Mouse (Mus musculus) cerebellum, postnatal 10 days (tissue): ENCODE data around the gene Lancl3.
"Not testable (repeated sequence)": the region's sequence is repeated elsewhere in the genome, so short reads cannot be mapped to it uniquely, and the experiment has no call there.

ENCODE experiments used
- DNase-seq, 2 experiments: peaks; one replicate each; pipeline ENCODE4 v3.0.0; 2021; ENCODE audit warnings: mixed read lengths in 2 of 2

Gene Lancl3

DNA sequence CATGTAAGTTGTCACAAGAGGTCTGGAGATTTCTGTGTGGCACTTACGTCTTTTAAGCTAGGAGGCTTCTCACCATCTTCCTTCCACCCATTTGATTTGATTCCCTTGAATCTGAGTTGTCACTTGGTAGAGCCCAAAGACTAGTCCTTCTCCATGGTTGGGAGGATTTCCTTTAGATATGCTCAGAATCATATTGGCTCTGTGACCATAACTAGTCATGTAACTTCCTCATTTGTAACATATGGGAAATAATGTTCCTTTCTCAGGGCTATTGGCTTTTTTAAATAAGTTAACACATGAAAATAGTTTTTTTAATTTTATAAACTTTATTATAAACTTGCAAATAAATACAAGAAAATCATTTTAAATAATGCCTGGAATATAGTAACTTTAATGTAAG lies 59.6 kb downstream of the Lancl3 start:
- no peak for DNase-seq

DNA sequence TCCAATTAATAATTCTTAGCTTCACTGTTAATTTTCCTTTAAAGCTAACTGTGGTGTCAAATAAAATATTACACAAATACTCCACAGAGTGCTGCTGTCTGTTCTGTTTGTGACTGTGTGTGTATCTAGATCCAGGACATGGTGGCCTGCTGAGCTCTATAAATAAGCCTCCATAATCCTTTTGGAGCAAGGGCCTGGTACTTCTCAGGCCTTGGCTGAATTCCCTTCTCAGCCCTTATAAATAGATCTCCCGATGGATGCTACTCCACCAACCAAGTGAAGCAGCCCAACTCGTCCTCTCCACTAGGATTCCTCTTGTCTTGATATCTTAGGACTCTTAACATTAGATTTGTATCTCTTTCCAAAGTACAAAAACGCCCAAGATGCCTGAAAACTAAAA lies 71.4 kb downstream of the Lancl3 start:
- peak; percentile 55 to 62 for DNase-seq

DNA sequence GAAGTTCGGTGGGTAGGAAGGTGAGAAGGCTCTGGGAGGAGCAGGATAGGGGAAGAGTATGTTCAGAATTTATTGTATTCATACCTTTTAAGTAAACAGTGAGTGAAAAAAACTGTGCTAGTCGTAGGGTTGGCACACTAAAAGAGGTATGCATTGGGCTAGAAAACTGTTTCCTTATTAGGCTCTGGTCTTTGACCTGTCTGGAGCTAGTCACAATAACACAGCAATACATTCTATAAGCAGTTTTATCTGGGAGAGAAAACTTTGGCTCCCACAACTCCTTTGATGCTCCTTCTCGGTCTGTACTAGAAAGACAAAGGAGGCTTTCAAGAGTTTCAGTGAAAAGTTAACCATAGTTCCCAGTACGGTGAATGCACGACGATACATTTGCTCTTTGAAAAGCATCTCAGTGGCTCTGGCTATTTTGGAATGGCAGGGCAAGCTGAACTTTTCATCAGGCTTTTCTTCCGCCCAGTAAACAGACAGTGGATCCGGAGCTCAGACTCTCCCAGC lies 72.3 kb downstream of the Lancl3 start:
- no peak for DNase-seq

DNA sequence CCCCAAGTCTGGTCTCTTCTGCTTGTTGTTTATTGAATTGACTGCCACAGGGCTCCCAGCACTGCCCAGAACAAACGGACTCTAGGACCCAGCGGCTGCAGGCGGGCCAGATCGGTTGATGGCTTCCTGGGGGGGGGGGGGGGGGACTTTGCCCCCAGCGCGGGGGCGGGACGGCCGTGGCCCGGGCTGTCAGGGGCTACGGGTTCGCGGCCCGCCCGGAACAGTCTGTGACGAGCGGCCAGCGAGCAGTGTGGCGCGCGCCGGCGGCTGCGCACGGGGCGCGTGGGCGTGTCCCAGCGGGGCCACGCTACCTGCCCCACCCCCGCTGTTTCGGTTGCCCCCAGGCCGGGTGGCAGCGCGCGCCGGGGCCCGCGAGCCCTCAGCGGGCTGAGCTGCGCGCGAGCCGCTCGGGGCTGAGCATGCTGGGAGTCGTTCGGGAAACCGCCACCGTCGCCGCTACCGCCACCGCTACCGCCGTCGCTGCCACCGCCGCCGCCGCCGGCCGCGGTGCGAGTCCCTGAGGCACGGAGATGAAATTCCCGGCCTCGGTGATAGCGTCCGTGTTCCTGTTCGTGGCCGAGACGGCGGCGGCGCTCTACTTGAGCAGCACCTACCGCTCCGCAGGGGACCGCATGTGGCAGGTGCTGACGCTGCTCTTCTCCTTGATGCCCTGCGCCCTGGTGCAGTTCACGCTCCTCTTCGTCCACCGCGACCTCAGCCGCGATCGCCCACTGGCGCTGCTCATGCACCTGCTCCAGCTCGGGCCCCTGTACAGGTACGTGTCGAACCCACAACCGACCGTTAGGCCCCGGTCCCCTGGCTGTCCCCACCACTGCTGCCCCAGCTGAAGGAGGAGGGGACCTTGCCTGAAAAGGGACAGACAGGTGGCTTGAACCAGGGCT lies 73.0 kb downstream of the Lancl3 start, which contains the start of gene Xk:
Gene Xk, plus strand, starts transcription at position 297 of the 902 bp plus-strand sequence.
- peak; percentile 68 to 75 for DNase-seq

DNA sequence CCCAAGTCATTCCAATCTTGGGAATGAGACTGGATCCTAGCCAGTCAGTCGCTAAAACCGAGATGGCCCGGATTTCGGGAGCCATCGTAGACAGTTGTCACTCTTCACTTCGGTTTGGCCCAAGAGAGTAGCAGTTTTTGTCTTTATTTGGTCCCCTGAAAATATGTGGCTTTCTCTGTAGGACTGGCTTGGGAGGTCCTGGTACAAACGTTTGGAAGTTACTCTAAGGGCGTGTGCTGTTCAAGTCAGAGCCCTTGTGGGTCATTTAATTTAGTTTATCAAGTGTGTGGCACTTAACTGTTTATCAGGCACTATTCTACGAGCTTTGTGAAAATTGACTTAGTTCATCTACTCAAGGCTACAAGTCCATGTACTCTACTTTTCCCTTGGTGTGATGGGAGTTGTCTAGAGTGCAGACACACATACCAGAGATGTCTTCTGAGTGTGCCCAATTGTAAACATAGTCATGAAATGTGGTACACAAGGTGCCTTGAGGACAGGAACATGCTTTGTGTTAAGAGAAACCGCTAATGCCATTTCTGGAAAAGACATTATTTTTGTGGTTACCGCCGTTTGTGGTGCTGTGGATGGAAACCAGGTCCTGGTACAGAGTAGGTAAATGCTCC lies 73.8 kb downstream of the Lancl3 start:
- no peak for DNase-seq

DNA sequence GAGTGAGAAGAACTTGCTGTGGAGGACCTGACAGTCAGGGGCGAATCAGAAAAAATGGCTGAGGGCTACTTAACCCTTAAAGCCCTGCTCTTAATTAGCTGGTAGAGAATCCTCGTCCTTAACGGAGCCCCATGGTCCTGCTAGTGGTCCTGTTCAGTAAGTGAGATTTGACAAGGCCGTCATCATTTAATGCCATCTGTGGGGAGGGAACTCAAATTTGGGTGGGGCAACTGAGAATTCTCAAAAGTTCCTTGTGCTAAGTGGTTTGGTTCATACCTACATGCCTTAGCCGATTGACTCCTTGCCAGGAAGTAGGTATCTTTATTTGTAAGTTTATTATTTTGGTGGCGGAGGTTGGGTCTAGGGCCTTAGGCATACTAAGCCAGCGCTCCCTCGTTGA lies 74.6 kb downstream of the Lancl3 start:
- no peak for DNase-seq

DNA sequence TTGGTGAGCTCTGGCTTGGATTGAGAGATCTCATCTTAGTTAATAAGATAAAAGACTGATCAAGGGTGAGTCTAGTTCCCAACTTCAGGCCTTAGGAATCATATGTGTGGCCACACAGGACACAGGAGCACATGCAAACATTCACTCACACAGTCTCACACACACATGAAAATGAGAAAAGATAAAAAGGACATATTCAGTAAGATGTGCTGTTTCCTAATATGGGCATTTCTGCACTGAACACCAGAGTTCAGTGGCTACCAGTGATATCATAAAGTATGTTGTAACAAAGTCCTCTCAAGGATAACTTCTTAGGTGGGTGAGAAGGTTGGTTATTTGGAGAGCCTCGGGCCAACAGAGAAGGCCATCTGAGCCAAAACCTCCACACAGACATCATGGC lies 83.8 kb downstream of the Lancl3 start, which contains the start of gene H2al1m:
Gene H2al1m, plus strand, starts transcription at position 301 of the 400 bp plus-strand sequence.
- not testable (repeated sequence) for DNase-seq

DNA sequence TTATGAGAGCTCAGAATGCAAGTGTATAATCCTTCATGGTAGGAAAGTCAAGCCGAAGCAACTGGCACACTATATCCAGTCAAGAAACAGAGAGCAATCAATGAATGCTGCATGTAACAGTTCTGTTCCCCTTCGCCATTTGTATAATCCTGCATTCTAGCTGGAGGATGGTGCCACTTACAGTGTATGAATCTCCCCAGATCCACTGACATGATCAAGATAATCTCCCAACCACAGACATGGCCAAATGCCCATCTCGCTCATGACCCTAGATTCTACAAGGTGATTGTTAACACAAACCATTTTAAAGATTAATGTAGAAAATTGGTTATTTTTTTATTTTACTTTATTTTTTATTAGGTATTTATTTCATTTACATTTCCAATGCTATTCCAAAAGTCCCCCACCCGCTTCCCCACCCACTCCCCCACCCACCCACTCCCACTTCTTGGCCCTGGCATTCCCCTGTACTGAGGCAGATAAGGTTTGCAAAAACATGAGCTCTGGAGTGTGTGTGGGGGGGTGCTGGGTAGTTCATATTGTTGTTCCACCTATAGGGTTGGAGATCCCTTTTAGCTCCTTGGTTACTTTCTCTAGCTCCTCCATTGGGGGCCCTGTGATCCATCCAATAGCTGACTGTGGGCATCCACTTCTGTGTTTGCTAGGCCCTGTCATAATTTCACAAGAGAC lies 93.6 kb downstream of the Lancl3 start:
- DNase-seq = not testable (repeated sequence)

DNA sequence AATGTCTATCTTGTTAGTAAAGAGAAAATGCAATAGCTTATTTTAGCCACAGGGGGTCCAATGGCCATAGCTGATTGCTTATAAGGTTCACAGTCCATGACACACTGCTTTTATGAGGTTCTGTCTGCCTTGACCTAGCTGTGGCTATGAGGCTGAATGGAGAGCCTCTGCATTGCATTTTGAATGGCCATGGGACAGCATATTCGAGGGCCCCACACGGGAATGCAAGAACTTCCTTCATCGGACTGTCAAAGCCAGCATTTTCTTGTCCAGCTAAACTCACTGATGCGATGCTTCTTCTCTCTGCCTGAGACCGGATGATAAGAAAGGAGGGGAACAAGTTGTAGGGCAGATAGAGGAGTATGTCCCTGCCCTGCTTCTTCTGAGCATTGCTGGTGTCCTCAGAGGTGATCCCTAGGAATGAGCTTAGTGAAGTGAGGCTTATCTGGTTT lies 98.7 kb downstream of the Lancl3 start:
- no peak for DNase-seq

DNA sequence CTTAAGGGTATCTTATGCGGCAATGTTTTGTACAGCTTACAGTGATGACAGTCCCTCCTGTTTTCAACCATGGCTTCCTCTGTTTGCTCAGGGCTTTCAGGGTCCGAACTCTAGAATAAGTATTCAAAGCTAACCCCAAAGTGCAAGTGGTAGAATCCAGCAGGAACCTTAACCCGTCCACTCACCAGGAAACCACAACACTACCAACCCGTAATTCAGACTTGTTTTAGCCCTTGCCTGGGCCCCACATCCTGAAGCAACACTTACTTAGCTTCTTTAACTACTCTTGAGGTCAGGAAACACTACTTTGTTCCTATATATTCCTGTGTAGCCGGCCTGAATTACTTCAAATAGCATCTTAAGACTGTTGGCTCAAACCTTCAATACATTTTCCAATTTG lies 103.1 kb downstream of the Lancl3 start:
- DNase-seq = no peak

DNA sequence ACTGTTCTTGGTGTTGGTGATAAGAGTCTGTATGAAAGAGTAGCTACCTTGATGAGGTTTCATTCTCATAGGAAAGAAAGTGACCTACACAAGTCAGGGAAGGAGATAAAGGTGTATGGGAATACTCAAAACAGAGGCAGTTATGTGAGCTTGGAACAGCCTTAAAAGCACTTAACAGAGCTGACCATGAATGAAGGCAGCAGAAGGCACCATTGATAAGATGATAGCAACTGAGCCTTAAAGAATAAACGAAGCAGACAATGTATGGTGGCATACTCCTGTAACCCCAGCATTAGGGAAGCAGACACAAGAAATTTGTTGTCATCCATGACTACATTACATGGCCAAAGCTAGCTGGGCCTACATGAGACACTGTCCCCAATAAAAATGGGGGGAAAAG lies 103.8 kb downstream of the Lancl3 start:
- no peak for DNase-seq

DNA sequence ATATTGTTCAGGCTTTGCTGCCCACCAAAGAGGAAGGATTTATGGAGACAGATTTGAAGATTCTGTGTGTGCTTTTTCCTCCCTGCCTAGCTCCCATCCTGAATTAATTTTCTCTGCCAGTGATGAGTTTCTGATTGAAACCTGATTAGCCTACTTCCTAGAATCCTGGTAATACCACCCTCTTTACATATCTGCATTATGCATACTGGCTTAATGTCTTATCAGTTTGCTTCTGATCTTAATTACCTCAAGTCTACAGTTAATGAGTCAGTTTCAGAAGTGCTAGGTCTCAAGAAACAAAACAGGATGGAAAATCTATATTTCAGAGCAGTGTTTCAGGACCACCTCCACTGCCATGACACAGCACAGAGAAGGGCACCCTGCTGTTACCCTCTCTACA lies 116.8 kb downstream of the Lancl3 start:
- not testable (repeated sequence) for DNase-seq
